Mouse (Mus musculus) neural tube, embryonic 13.5 days (tissue): Measurements from ENCODE around the gene Gabpb2. TPM values are rescaled to one million over a fixed set of nuclear protein-coding genes. Genes with fewer than 3 reads are reported as not detected.

Experiments
- ATAC-seq: fragments of 200-750 bp; cut with Nextera tagmentation; 2 replicates; pipeline ENCODE4 v1.8.0; 2017; ENCODE audit warnings: low read depth, mild to moderate bottlenecking, moderate TSS enrichment, moderate library complexity
- H3K27ac ChIP-seq: fragments of 300-500 bp; sonication (generic); replicated peaks from 2 replicates; pipeline ENCODE4 v1.5.1; 2015; ENCODE audit warnings: moderate library complexity, mild to moderate bottlenecking, inconsistent platforms
- H3K27me3 ChIP-seq: fragments of 300-500 bp; sonication (generic); 2 replicates; pipeline ENCODE4 v1.6.1; 2015; ENCODE audit warnings: mild to moderate bottlenecking, inconsistent platforms
- H3K36me3 ChIP-seq: fragments of 300-500 bp; sonication (generic); 2 replicates; pipeline ENCODE4 v1.6.1; 2015; ENCODE audit warnings: mild to moderate bottlenecking, inconsistent platforms
- H3K4me1 ChIP-seq: fragments of 300-500 bp; sonication (generic); replicated peaks from 2 replicates; pipeline ENCODE4 v1.6.1; 2015; ENCODE audit warnings: inconsistent platforms
- H3K4me2 ChIP-seq: fragments of 300-500 bp; sonication (generic); 2 replicates; pipeline ENCODE4 v1.6.1; 2015; ENCODE audit warnings: inconsistent platforms, mild to moderate bottlenecking, moderate library complexity
- H3K4me3 ChIP-seq: fragments of 300-500 bp; sonication (generic); 2 replicates; pipeline ENCODE4 v1.5.1; 2015; ENCODE audit warnings: mild to moderate bottlenecking, inconsistent platforms
- H3K9ac ChIP-seq: fragments of 300-500 bp; sonication (generic); 2 replicates; pipeline ENCODE4 v1.6.1; 2015; ENCODE audit warnings: moderate library complexity, mild to moderate bottlenecking, inconsistent platforms
- H3K9me3 ChIP-seq: fragments of 300-500 bp; sonication (generic); 2 replicates; pipeline ENCODE4 v1.6.1; 2016; ENCODE audit warnings: inconsistent platforms
- WGBS: fragments of 180-500 bp; shearing (Covaris S2); methylation state at CpG from one replicate; pipeline ENCODE4 v1.1.7; 2015; 5-methylcytosine and 5-hydroxymethylcytosine counted together
- polyA plus RNA-seq: library from polyadenylated mRNA; unstranded; fragments of >200 nt; fragmentation: Nextera tagmentation; extraction: Ambion mirVana; gene quantifications from 2 replicates; pipeline ENCODE4 v1.2.1, GENCODE M21; 2015

Gene Gabpb2
- polyA plus RNA-seq, 1 experiment from 2014 or later, result 3.3 TPM

GRCm38 (mm10) chr3:95241498-95241897 lies 23.8 kb upstream of the Gabpb2 start, which contains the start of gene Gm128:
Gene Gm128 (minus strand): TSS chr3:95241598.
- Histone ChIP-seq H3K36me3 (peaks cover 38% of the 10 kb centered on the region), H3K9me3 (no peaks in the 10 kb centered on the region), H3K4me3 (no peak within 1 kb of the TSS), H3K4me2 (no peak within 1 kb of the TSS), H3K27ac (no peak within 1 kb of the TSS), H3K9ac (no peak within 1 kb of the TSS), H3K4me1 (no peaks in the 10 kb centered on the region), H3K27me3 (no peaks in the 10 kb centered on the region)
- no peak for ATAC-seq
- WGBS, result 81% methylated on average over 7 of the region's 7 CpGs

- H3K36me3 ChIP-seq, result peaks cover 44% of the 10 kb centered on the region
- 32% methylated on average over 17 of the region's 17 CpGs for WGBS
Measured at GRCm38 (mm10) chr3:95240900-95241299, 23.2 kb upstream of the Gabpb2 start.

GRCm38 (mm10) chr3:95239971-95240370 lies 22.3 kb upstream of the Gabpb2 start:
- Histone ChIP-seq H3K4me2 (no peak overlapping the region), H3K9ac (no peak overlapping the region), H3K4me1 (no peaks in the 10 kb centered on the region), H3K36me3 (peaks cover 48% of the 10 kb centered on the region), H3K27me3 (no peaks in the 10 kb centered on the region), H3K4me3 (no peak overlapping the region), H3K27ac (no peak overlapping the region), H3K9me3 (no peaks in the 10 kb centered on the region)
- no peak for ATAC-seq
- 92% methylated on average over 12 of the region's 12 CpGs for WGBS

More at GRCm38 (mm10) chr3:95240900-95241299, 23.2 kb upstream of the Gabpb2 start:
- no peaks in the 10 kb centered on the region for H3K27me3 ChIP-seq
- H3K4me3 ChIP-seq, result no peak overlapping the region
- no peak overlapping the region for H3K4me2 ChIP-seq
- no peak for ATAC-seq
- no peak overlapping the region for H3K9ac ChIP-seq
- no peaks in the 10 kb centered on the region for H3K9me3 ChIP-seq
- H3K27ac ChIP-seq, result no peak overlapping the region
- no peaks in the 10 kb centered on the region for H3K4me1 ChIP-seq

GRCm38 (mm10) chr3:95239022-95239421 lies 21.3 kb upstream of the Gabpb2 start:
- Histone ChIP-seq H3K4me3 (no peak overlapping the region), H3K36me3 (peaks cover 57% of the 10 kb centered on the region), H3K9me3 (no peaks in the 10 kb centered on the region), H3K27ac (no peak overlapping the region), H3K9ac (no peak overlapping the region), H3K4me2 (no peak overlapping the region), H3K4me1 (no peaks in the 10 kb centered on the region), H3K27me3 (no peaks in the 10 kb centered on the region)
- ATAC-seq, result no peak
- WGBS, result 88% methylated on average over 6 of the region's 6 CpGs

GRCm38 (mm10) chr3:95237541-95238099 lies 19.9 kb upstream of the Gabpb2 start:
- Histone ChIP-seq H3K9ac (no peak overlapping the region), H3K27me3 (no peaks in the 10 kb centered on the region), H3K4me3 (no peak overlapping the region), H3K9me3 (no peaks in the 10 kb centered on the region), H3K36me3 (peaks cover 65% of the 10 kb centered on the region), H3K4me2 (no peak overlapping the region), H3K27ac (no peak overlapping the region), H3K4me1 (peaks cover 6% of the 10 kb centered on the region; the same call in 1 of the 2 replicates)
- ATAC-seq, result no peak
- WGBS, result 87% methylated on average over 8 of the region's 8 CpGs

GRCm38 (mm10) chr3:95235386-95236301 lies 17.9 kb upstream of the Gabpb2 start:
- 80% methylated on average over 23 of the region's 23 CpGs for WGBS
- Histone ChIP-seq H3K9ac (no peak overlapping the region), H3K27me3 (no peaks in the 10 kb centered on the region), H3K4me1 (peaks cover 22% of the 10 kb centered on the region), H3K27ac (no peak overlapping the region), H3K4me3 (no peak overlapping the region), H3K9me3 (no peaks in the 10 kb centered on the region), H3K4me2 (no peak overlapping the region), H3K36me3 (peaks cover 77% of the 10 kb centered on the region)
- no peak for ATAC-seq

GRCm38 (mm10) chr3:95233303-95233980 lies 15.7 kb upstream of the Gabpb2 start:
- no peak overlapping the region for H3K4me2 ChIP-seq
- no peak overlapping the region for H3K27ac ChIP-seq
- H3K9ac ChIP-seq, result no peak overlapping the region
- H3K27me3 ChIP-seq, result no peaks in the 10 kb centered on the region
- no peak for ATAC-seq
- H3K9me3 ChIP-seq, result no peaks in the 10 kb centered on the region
- H3K4me3 ChIP-seq, result no peak overlapping the region
- 73% methylated on average over 16 of the region's 16 CpGs for WGBS
- peaks cover 37% of the 10 kb centered on the region for H3K4me1 ChIP-seq
- H3K36me3 ChIP-seq, result peaks cover 71% of the 10 kb centered on the region

- 88% methylated on average over 7 of the region's 7 CpGs for WGBS
- H3K4me2 ChIP-seq, result no peak overlapping the region
- no peak overlapping the region for H3K27ac ChIP-seq
- peaks cover 37% of the 10 kb centered on the region for H3K4me1 ChIP-seq
- peaks cover 65% of the 10 kb centered on the region for H3K36me3 ChIP-seq
- H3K9me3 ChIP-seq, result no peaks in the 10 kb centered on the region
- ATAC-seq, result no peak
- H3K4me3 ChIP-seq, result no peak overlapping the region
- no peaks in the 10 kb centered on the region for H3K27me3 ChIP-seq
- H3K9ac ChIP-seq, result no peak overlapping the region
Measured at GRCm38 (mm10) chr3:95232771-95233170, 15.1 kb upstream of the Gabpb2 start.

- Histone ChIP-seq H3K4me3 (peak within 1 kb of the TSS; percentile 90), H3K9ac (peak within 1 kb of the TSS; percentile 95), H3K4me2 (peak within 1 kb of the TSS; percentile 76), H3K9me3 (no peaks in the 10 kb centered on the region), H3K36me3 (peaks cover 52% of the 10 kb centered on the region), H3K27ac (peak within 1 kb of the TSS; percentile 97), H3K27me3 (no peaks in the 10 kb centered on the region), H3K4me1 (peaks cover 45% of the 10 kb centered on the region)
- WGBS, result 78% methylated on average over 13 of the region's 13 CpGs
- ATAC-seq, result no peak
Measured at GRCm38 (mm10) chr3:95231298-95232221, 13.8 kb upstream of the Gabpb2 start, which contains the start of gene Mllt11. Gene Mllt11 (minus strand): TSS chr3:95232171.

- Histone ChIP-seq H3K4me3 (peak overlapping the region; percentile 90), H3K4me2 (peak overlapping the region; percentile 76), H3K4me1 (peaks cover 54% of the 10 kb centered on the region), H3K36me3 (peaks cover 48% of the 10 kb centered on the region), H3K27ac (peak overlapping the region; percentile 97), H3K9ac (peak overlapping the region; percentile 95), H3K9me3 (no peaks in the 10 kb centered on the region), H3K27me3 (no peaks in the 10 kb centered on the region)
- no peak for ATAC-seq
- 44% methylated on average over 8 of the region's 8 CpGs for WGBS
Measured at GRCm38 (mm10) chr3:95230495-95231297, 13.0 kb upstream of the Gabpb2 start.
